Mouse (Mus musculus): ENCODE results near the gene Stag1. TPM values are rescaled to one million over a fixed set of nuclear protein-coding genes. Genes with fewer than 3 reads are reported as not detected.

The Stag1 gene
- polyA plus RNA-seq, 1 experiment from 2014 or later = 48.2 TPM

- no peak for ATAC-seq (ENCODE audit: low read depth)
- no peaks in the 10 kb centered on the region for H3K27me3 ChIP-seq (ENCODE audit: control insufficient read depth, insufficient read depth, low read length)
- no peaks in the 10 kb centered on the region for H3K9me3 ChIP-seq (ENCODE audit: control insufficient read depth, low read length)
- H3K36me3 ChIP-seq (ENCODE audit: control insufficient read depth, insufficient read depth, low read length) = no peaks in the 10 kb centered on the region
- H3K4me2 ChIP-seq (ENCODE audit: low read depth, low read length) = no peak overlapping the region
- H3K4me3 ChIP-seq (ENCODE audit: low read depth, low read length) = no peak overlapping the region
- no peak overlapping the region for H3K27ac ChIP-seq (ENCODE audit: low read depth, low read length)
- 88% methylated on average over 2 of the region's 2 CpGs for WGBS
- H3K9ac ChIP-seq (replicated peaks; ENCODE audit: low read depth, low read length) = no peak overlapping the region
- H3K4me1 ChIP-seq (ENCODE audit: control insufficient read depth, insufficient read depth, low read length) = peaks cover 9% of the 10 kb centered on the region; the same call in 1 of the 2 replicates
Observed at GRCm38 (mm10) chr9:100647774-100648323, 50.3 kb downstream of the Stag1 start.

- no peak for ATAC-seq (ENCODE audit: low read depth)
- Histone ChIP-seq H3K36me3 (ENCODE audit: control insufficient read depth, insufficient read depth, low read length) (no peaks in the 10 kb centered on the region), H3K27ac (ENCODE audit: low read depth, low read length) (no peak overlapping the region), H3K4me3 (ENCODE audit: low read depth, low read length) (no peak overlapping the region), H3K4me1 (ENCODE audit: control insufficient read depth, insufficient read depth, low read length) (no peaks in the 10 kb centered on the region), H3K9ac (replicated peaks; ENCODE audit: low read depth, low read length) (no peak overlapping the region), H3K27me3 (ENCODE audit: control insufficient read depth, insufficient read depth, low read length) (no peaks in the 10 kb centered on the region), H3K4me2 (ENCODE audit: low read depth, low read length) (no peak overlapping the region), H3K9me3 (ENCODE audit: control insufficient read depth, low read length) (no peaks in the 10 kb centered on the region)
- 81% methylated on average over 3 of the region's 3 CpGs for WGBS
Observed at GRCm38 (mm10) chr9:100654104-100654503, 56.5 kb downstream of the Stag1 start.

- H3K27me3 ChIP-seq (ENCODE audit: control insufficient read depth, insufficient read depth, low read length) = no peaks in the 10 kb centered on the region
- no peak overlapping the region for H3K27ac ChIP-seq (ENCODE audit: low read depth, low read length)
- no peak for ATAC-seq (ENCODE audit: low read depth)
- no peaks in the 10 kb centered on the region for H3K4me1 ChIP-seq (ENCODE audit: control insufficient read depth, insufficient read depth, low read length)
- over 99% methylated on average over 4 of the region's 4 CpGs for whole genome bisulfite sequencing
- no peak overlapping the region for H3K4me2 ChIP-seq (ENCODE audit: low read depth, low read length)
- H3K4me3 ChIP-seq (ENCODE audit: low read depth, low read length) = no peak overlapping the region
- H3K36me3 ChIP-seq (ENCODE audit: control insufficient read depth, insufficient read depth, low read length) = no peaks in the 10 kb centered on the region
- H3K9me3 ChIP-seq (ENCODE audit: control insufficient read depth, low read length) = no peaks in the 10 kb centered on the region
- H3K9ac ChIP-seq (replicated peaks; ENCODE audit: low read depth, low read length) = no peak overlapping the region
Observed at GRCm38 (mm10) chr9:100656058-100656457, 58.5 kb downstream of the Stag1 start.

DNA sequence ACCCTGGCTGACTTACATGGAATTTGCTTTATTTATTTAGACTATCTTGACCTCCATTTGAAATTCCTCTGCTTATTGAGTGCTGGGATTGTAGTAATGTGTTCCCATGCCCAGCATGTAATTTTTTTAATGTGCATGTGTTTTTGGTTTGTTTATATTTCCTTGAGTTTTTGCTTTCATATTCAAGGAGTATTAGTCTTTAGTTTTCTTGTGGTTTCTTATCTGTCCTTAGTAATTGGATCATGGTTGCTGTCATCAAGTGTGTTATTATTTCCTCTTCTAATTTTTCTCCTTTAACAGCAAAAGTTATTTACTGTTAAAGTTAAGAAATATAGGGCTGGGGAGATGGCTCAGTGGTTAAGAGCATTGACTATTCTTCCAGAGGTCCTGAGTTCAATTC lies 63.0 kb downstream of the Stag1 start:
- Histone ChIP-seq H3K27ac (ENCODE audit: low read depth, low read length) (no peak overlapping the region), H3K4me1 (ENCODE audit: control insufficient read depth, insufficient read depth, low read length) (no peaks in the 10 kb centered on the region), H3K9ac (replicated peaks; ENCODE audit: low read depth, low read length) (no peak overlapping the region), H3K27me3 (ENCODE audit: control insufficient read depth, insufficient read depth, low read length) (no peaks in the 10 kb centered on the region), H3K4me2 (ENCODE audit: low read depth, low read length) (no peak overlapping the region), H3K36me3 (ENCODE audit: control insufficient read depth, insufficient read depth, low read length) (no peaks in the 10 kb centered on the region), H3K9me3 (ENCODE audit: control insufficient read depth, low read length) (no peaks in the 10 kb centered on the region), H3K4me3 (ENCODE audit: low read depth, low read length) (no peak overlapping the region)
- ATAC-seq (ENCODE audit: low read depth) = no peak

DNA sequence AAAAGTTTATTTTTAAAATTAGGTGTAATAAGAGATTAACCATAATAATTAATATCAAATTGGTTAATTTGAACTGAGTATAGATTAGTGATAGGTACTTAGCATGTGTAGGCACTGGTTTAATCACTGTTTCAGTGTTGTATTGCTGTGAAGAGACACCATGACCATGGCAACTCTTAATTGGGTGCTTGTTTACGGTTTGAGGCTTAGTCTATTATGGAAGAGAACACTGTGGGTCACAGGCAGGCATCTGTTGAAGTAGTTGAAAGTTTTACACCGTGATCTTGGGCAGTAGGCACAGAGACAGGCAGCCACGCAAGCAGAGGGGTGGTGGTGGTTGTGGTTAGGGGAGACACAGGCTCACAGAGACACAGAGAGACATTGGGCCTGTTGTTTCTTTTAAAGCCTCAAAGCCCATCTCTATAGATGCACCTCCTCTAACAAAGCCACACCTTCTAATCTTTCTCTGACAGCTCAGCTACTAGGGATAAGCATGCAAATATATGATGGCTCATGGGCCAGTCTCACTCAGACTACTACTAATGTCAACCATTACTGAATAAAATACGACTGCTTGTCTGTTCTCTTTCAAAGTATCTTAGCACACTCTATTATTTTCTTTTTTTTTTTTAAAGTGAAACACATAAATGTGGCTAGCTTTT lies 66.0 kb downstream of the Stag1 start:
- 89% methylated on average over 4 of the region's 4 CpGs for WGBS
- H3K4me3 ChIP-seq (ENCODE audit: low read depth, low read length) = no peak overlapping the region
- no peaks in the 10 kb centered on the region for H3K27me3 ChIP-seq (ENCODE audit: control insufficient read depth, insufficient read depth, low read length)
- no peaks in the 10 kb centered on the region for H3K9me3 ChIP-seq (ENCODE audit: control insufficient read depth, low read length)
- no peak overlapping the region for H3K4me2 ChIP-seq (ENCODE audit: low read depth, low read length)
- no peak overlapping the region for H3K27ac ChIP-seq (ENCODE audit: low read depth, low read length)
- no peak for ATAC-seq (ENCODE audit: low read depth)
- no peaks in the 10 kb centered on the region for H3K36me3 ChIP-seq (ENCODE audit: control insufficient read depth, insufficient read depth, low read length)
- no peaks in the 10 kb centered on the region for H3K4me1 ChIP-seq (ENCODE audit: control insufficient read depth, insufficient read depth, low read length)
- H3K9ac ChIP-seq (replicated peaks; ENCODE audit: low read depth, low read length) = no peak overlapping the region

- no peak for ATAC-seq (ENCODE audit: low read depth)
- H3K9me3 ChIP-seq (ENCODE audit: control insufficient read depth, low read length) = no peaks in the 10 kb centered on the region
- H3K36me3 ChIP-seq (ENCODE audit: control insufficient read depth, insufficient read depth, low read length) = no peaks in the 10 kb centered on the region
- H3K4me3 ChIP-seq (ENCODE audit: low read depth, low read length) = no peak overlapping the region
- H3K4me1 ChIP-seq (ENCODE audit: control insufficient read depth, insufficient read depth, low read length) = no peaks in the 10 kb centered on the region
- H3K27me3 ChIP-seq (ENCODE audit: control insufficient read depth, insufficient read depth, low read length) = no peaks in the 10 kb centered on the region
- 73% methylated on average over 5 of the region's 5 CpGs for WGBS
- H3K27ac ChIP-seq (ENCODE audit: low read depth, low read length) = no peak overlapping the region
- no peak overlapping the region for H3K4me2 ChIP-seq (ENCODE audit: low read depth, low read length)
- H3K9ac ChIP-seq (replicated peaks; ENCODE audit: low read depth, low read length) = no peak overlapping the region
Observed at GRCm38 (mm10) chr9:100670151-100670550, 72.6 kb downstream of the Stag1 start.

DNA sequence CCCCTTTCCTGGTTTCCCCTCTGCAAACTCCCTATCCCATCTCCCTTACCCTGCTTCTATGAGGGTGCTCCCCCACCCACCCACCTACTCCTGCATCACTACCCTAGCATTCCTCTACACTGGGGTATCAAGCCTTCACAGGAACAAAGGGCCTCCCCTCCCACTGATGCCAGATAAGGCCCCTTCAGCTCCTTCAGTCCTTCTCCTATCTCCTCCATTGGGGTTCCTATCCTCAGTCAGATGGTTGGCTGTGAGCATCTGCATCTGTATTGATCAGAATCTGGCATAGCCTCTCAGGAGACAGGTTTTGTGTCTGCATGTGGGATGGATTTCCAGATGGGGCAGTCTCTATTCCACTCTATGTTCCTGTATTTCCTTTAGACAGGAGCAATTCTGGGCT lies 81.4 kb downstream of the Stag1 start:
- H3K27ac ChIP-seq (ENCODE audit: low read depth, low read length) = no peak overlapping the region
- H3K9me3 ChIP-seq (ENCODE audit: control insufficient read depth, low read length) = no peaks in the 10 kb centered on the region
- no peak overlapping the region for H3K4me3 ChIP-seq (ENCODE audit: low read depth, low read length)
- no peak overlapping the region for H3K9ac ChIP-seq (replicated peaks; ENCODE audit: low read depth, low read length)
- no peaks in the 10 kb centered on the region for H3K36me3 ChIP-seq (ENCODE audit: control insufficient read depth, insufficient read depth, low read length)
- no peaks in the 10 kb centered on the region for H3K4me1 ChIP-seq (ENCODE audit: control insufficient read depth, insufficient read depth, low read length)
- no peak for ATAC-seq (ENCODE audit: low read depth)
- H3K4me2 ChIP-seq (ENCODE audit: low read depth, low read length) = no peak overlapping the region
- H3K27me3 ChIP-seq (ENCODE audit: control insufficient read depth, insufficient read depth, low read length) = no peaks in the 10 kb centered on the region

GRCm38 (mm10) chr9:100682285-100682684 lies 84.7 kb downstream of the Stag1 start:
- Histone ChIP-seq H3K9ac (replicated peaks; ENCODE audit: low read depth, low read length) (no peak overlapping the region), H3K9me3 (ENCODE audit: control insufficient read depth, low read length) (no peaks in the 10 kb centered on the region), H3K4me2 (ENCODE audit: low read depth, low read length) (no peak overlapping the region), H3K4me1 (ENCODE audit: control insufficient read depth, insufficient read depth, low read length) (peaks cover 8% of the 10 kb centered on the region; the same call in 1 of the 2 replicates), H3K36me3 (ENCODE audit: control insufficient read depth, insufficient read depth, low read length) (no peaks in the 10 kb centered on the region), H3K27me3 (ENCODE audit: control insufficient read depth, insufficient read depth, low read length) (no peaks in the 10 kb centered on the region), H3K27ac (ENCODE audit: low read depth, low read length) (no peak overlapping the region), H3K4me3 (ENCODE audit: low read depth, low read length) (no peak overlapping the region)
- no peak for ATAC-seq (ENCODE audit: low read depth)

DNA sequence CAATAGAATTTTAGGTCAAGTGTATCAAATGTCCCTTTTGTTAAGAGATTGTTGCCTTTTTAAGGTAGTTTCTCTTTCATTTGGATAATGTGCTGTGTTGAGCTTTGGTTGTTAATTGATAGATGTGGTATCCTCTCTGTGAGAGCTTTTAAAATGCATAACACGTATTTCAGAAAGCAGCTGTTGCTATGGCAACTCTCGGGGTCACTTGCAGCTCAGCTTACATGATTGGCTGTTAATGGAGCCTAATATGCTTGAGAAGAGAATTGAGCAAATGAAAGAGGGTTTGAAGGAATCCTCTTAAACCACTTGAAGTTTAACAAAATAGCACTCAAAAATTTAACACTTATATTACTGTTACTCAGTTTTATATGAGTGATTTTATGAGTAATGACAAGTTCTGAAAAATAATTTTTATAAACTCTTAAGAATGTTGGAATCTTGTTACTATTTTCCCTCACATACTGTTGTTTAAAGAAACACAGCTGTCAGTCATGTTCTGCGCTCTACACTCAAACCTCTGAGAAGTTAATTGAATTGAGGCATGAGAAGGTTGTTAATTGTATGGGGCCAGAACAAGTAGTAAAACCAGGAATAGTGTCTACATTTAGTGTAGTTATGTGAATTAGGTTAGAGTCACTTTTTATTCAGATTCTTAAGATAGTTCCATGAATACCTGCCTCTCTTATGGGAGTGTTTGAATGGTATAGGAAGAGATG lies 88.3 kb downstream of the Stag1 start:
- no peak overlapping the region for H3K4me3 ChIP-seq (ENCODE audit: low read depth, low read length)
- H3K36me3 ChIP-seq (ENCODE audit: control insufficient read depth, insufficient read depth, low read length) = no peaks in the 10 kb centered on the region
- H3K27ac ChIP-seq (ENCODE audit: low read depth, low read length) = peak overlapping the region; percentile 44
- H3K9me3 ChIP-seq (ENCODE audit: control insufficient read depth, low read length) = no peaks in the 10 kb centered on the region
- peak; percentile 79 for ATAC-seq (ENCODE audit: low read depth)
- peaks cover 8% of the 10 kb centered on the region; the same call in 1 of the 2 replicates for H3K4me1 ChIP-seq (ENCODE audit: control insufficient read depth, insufficient read depth, low read length)
- no peak overlapping the region for H3K9ac ChIP-seq (replicated peaks; ENCODE audit: low read depth, low read length)
- H3K27me3 ChIP-seq (ENCODE audit: control insufficient read depth, insufficient read depth, low read length) = no peaks in the 10 kb centered on the region
- no peak overlapping the region for H3K4me2 ChIP-seq (ENCODE audit: low read depth, low read length)
- WGBS = 6% methylated on average over 3 of the region's 3 CpGs

Measured in neural tube, embryonic 14.5 days (tissue).